Mouse (Mus musculus): ENCODE measurements at regions not wholly inside any gene's neighbourhood (a gene's known extent, or its start where the extent isn't known, plus 50 kb on each side); places are given as distances from the start of the nearest gene placed in this dataset.

- TF ChIP-seq CTCF (IDR thresholded peaks at IDR 0.05; ENCODE audit: low read depth) (no peak), EP300 (IDR thresholded peaks at IDR 0.05; ENCODE audit: low read depth) (no peak)
Observed at GRCm38 (mm10) chr16:21351289-21351688, 71.6 kb upstream of the Vps8 start.
